Mouse (Mus musculus) ovary, adult 10 weeks (tissue): ENCODE data around the gene Olfr963. TPM values are rescaled to one million over a fixed set of nuclear protein-coding genes. Genes with fewer than 3 reads are reported as not detected.

Experiments used
- polyA plus RNA-seq: library from polyadenylated mRNA; stranded (reverse); fragments of 350-450 nt; fragmentation: Illumina TruSeq; extraction: RNeasy Lipid Tissue Mini Kit (QIAGEN cat#74804); gene quantifications from one replicate; pipeline ENCODE4 v1.2.3, GENCODE M21; 2014

The Olfr963 gene
- not detected for polyA plus RNA-seq

DNA sequence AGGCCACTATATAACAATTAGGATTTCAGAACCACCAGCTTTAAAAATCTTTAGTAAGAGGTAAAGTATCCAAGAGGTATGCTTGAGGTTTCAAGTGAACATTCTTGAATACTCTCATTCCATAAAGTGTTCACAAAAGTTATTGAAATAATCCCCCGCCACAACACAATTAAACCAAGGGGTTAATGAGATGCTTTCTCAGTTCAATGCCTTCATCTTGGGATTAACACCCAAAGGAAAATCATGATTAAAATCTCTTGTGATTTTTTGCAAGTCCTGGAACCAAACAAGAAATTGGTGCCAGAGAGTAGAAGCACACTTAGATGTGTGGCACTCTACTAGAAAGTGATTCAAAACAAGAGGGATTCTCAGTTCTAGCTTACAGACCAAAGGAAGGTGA lies at the start of gene Olfr963:
Gene Olfr963, plus strand, starts transcription at position 301 of the 400 bp plus-strand sequence.

DNA sequence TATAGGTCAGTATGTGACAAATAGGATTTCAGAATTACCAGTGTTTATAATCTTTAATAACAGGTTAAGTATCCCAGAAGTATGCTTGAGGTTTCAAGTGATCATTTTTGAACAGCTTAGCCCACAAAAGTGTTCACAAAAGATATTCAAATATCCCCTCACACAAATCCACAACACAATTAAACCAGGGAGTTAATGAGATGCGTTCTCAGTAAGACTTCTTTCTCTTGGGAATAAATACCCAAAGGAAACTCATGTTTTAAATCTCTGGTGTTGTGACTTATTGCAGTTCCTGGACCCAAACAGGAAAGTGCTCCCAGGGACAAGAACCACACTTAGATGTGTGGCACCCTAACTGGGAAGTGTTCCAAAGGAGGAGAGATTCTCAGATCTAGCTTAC lies 45.9 kb upstream of the Olfr963 start, which contains the start of gene Olfr960:
Gene Olfr960, plus strand, starts transcription at position 301 of the 400 bp plus-strand sequence.

DNA sequence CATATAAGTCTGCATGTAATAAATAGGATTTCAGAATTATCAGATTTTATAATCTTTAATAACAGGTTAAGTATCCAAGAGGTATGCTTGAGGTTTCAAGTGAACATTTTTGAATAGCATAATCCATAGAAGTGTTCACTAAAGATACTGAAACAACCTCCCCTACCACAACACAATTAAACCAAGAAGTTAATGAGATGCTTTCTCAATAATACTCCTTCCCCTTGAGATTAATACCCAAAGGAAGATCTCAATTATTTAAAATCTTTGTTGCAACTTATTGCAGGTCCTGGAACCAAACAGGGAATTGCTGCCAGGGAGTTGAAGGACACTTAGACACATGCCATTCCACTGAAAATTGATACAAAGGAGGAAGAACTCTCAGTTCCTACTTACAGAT lies 22.2 kb upstream of the Olfr963 start, which contains the start of gene Olfr961:
Gene Olfr961, plus strand, starts transcription at position 301 of the 400 bp plus-strand sequence.

DNA sequence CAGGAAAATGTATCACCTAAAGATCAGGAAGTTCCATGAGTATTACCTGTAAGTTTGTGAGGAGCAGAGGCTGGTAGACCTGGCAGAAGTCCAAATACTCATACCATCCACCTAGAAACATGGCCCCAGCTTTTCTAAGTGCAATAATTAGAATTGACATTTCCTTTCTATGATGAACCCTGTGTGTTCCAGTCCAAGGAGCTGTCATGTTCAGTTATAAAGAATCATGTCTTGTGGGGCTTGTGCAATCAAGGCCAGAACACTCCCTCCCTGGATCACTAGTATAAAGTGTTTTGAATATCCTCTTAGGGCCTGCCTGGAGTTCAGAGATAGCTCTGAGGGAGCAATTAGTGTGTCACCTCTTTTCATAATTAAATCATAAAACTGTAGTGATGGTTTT lies 40.0 kb downstream of the Olfr963 start, which contains the start of gene Olfr149:
Gene Olfr149, minus strand, starts transcription at position 101 of the 400 bp plus-strand sequence.

DNA sequence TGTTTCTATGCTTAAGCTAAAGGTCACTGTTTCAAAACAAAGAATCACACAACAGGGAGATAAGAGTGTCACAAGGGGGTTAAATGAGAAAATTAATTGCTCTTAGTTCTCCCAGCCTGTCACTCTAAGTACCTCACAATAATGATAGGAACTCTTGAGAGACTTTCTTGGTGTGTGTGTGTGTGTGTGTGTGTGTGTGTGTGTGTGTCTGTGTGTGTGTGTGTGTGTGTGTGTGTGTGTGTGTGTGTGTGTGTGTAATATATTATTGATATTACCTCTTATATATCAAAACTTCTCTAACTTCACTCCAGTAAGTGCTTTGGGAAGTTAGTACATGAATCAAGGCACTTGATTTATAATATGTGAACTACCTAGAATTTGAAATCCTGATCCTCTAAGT lies 44.0 kb downstream of the Olfr963 start, which contains the start of gene Olfr965:
Gene Olfr965, plus strand, starts transcription at position 301 of the 400 bp plus-strand sequence.

Other genes starting within 250 kb of the Olfr963 start
- gene Olfr952, start 240.1 kb upstream of the Olfr963 start, polyA plus RNA-seq, result not detected
- not detected for gene Olfr954, start 210.5 kb upstream of the Olfr963 start, polyA plus RNA-seq
- gene Olfr955, start 195.3 kb upstream of the Olfr963 start, polyA plus RNA-seq, result not detected
- not detected for gene Olfr44, start 173.2 kb upstream of the Olfr963 start, polyA plus RNA-seq
- gene Olfr957, start 151.4 kb upstream of the Olfr963 start, polyA plus RNA-seq, result not detected
- gene Olfr958, start 113.2 kb upstream of the Olfr963 start, polyA plus RNA-seq, result not detected
- not detected for gene Olfr959, start 91.6 kb upstream of the Olfr963 start, polyA plus RNA-seq
- gene AW551984, start 62.8 kb upstream of the Olfr963 start, polyA plus RNA-seq, result 5.8 TPM
- gene Olfr148, start 56.5 kb upstream of the Olfr963 start, polyA plus RNA-seq, result not detected
- gene Olfr960, start 45.8 kb upstream of the Olfr963 start, polyA plus RNA-seq, result not detected
- gene Olfr961, start 22.1 kb upstream of the Olfr963 start, polyA plus RNA-seq, result not detected
- not detected for gene Olfr149, start 39.9 kb downstream of the Olfr963 start, polyA plus RNA-seq
- gene Olfr965, start 44.1 kb downstream of the Olfr963 start, polyA plus RNA-seq, result not detected
- gene Olfr150, start 63.8 kb downstream of the Olfr963 start, polyA plus RNA-seq, result not detected
- not detected for gene Olfr967, start 79.0 kb downstream of the Olfr963 start, polyA plus RNA-seq
- not detected for gene Olfr968, start 116.0 kb downstream of the Olfr963 start, polyA plus RNA-seq
- not detected for gene Olfr969, start 123.7 kb downstream of the Olfr963 start, polyA plus RNA-seq
- not detected for gene Olfr970, start 141.7 kb downstream of the Olfr963 start, polyA plus RNA-seq
- gene Olfr971, start 169.7 kb downstream of the Olfr963 start, polyA plus RNA-seq, result not detected
- gene Olfr972, start 199.2 kb downstream of the Olfr963 start, polyA plus RNA-seq, result not detected
- not detected for gene Olfr229, start 240.1 kb downstream of the Olfr963 start, polyA plus RNA-seq